8 mouse cellular contexts compared by ENCODE assay signal in the genomic region with DNA sequence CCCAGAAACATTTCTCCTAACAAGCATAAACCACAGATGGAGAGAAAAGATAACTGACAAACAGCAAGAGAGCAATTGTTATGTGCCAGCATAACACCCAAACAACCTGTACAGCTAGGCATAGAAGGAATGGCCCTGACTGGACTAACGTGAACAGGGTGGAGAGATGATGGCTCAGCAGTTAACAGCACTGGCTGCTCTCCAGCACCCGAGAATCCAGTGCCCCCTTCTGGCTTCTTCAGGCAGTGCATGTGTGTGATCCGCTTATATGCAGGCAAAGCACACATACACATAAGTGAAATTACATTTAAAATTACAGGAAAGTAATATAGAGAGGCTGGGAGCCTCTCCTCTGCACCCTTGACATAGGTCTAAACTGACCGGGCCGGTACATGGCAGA. TPM values are rescaled to one million over a fixed set of nuclear protein-coding genes. Genes with fewer than 3 reads are reported as not detected.
DNase-seq lines count a peak whose midpoint lies in the region; ATAC-seq lines count a peak whose summit lies in the region.

No protein-coding gene starts in this region.

- intact Hi-C loops in heart, postnatal 14 days (cut with DNase I): no loop called here
- intact Hi-C loops in heart, postnatal 25 days (cut with DNase I): loop anchor here (5.0 kb wide), 1 partner anchor 78 kb away; no protein-coding TSS in a partner anchor

- H3K36me3 ChIP-seq in neural tube, embryonic 11.5 days (ENCODE audit: control insufficient read depth, insufficient read depth, low read length): no peaks in the 10 kb centered on the region

- H3K4me3 ChIP-seq in neural tube, embryonic 11.5 days (ENCODE audit: low read depth, low read length): no peak overlapping the region

- H3K9me3 ChIP-seq in neural tube, embryonic 11.5 days (ENCODE audit: control insufficient read depth, low read length): no peaks in the 10 kb centered on the region

- ATAC-seq in neural tube, embryonic 11.5 days (ENCODE audit: insufficient read depth, low FRiP score, low TSS enrichment): no peak

- H3K9ac ChIP-seq in neural tube, embryonic 11.5 days (ENCODE audit: low read length): no peak overlapping the region

- peak; percentile 25 to 51 for DNase-seq in heart, postnatal 14 days
- DNase-seq in heart, postnatal 25 days (ENCODE audit: low spot score): no peak
- peak; percentile 69 for DNase-seq in A20 (ENCODE audit: low read depth, low spot score)
- DNase-seq in NIH3T3 (ENCODE audit: low read depth): peak; percentile 58
- DNase-seq in embryo, embryonic 11.5 days (ENCODE audit: low read depth, low spot score): peak; percentile 32
- DNase-seq in layer of hippocampus, postnatal 25 days (ENCODE audit: extremely low spot score in 1 of 2, low spot score in 1 of 2): peak; percentile 29 to 58
- peak; percentile 57 for DNase-seq in neural tube, embryonic 11.5 days (ENCODE audit: low spot score)
- no peak for DNase-seq in frontal cortex, postnatal 25 days (ENCODE audit: low spot score in 2 of 2)

- H3K27ac ChIP-seq in neural tube, embryonic 11.5 days (ENCODE audit: low read depth, low read length): no peak overlapping the region

- no peaks in the 10 kb centered on the region for H3K27me3 ChIP-seq in neural tube, embryonic 11.5 days (ENCODE audit: control insufficient read depth, insufficient read depth, low read length)

- H3K4me2 ChIP-seq in neural tube, embryonic 11.5 days (ENCODE audit: low read depth): no peak overlapping the region

- WGBS in neural tube, embryonic 11.5 days: 58% methylated on average over 5 of the region's 5 CpGs

- H3K4me1 ChIP-seq in neural tube, embryonic 11.5 days (ENCODE audit: control insufficient read depth, insufficient read depth, low read length): no peaks in the 10 kb centered on the region

RNA-seq across cellular contexts. Expression of gene Acad11, which starts 16.2 kb away (rescaled TPM):
- 10 to 100 TPM; 56.5 to 58.4 TPM for total RNA-seq in heart, postnatal 14 days (2021)
- 10 to 100 TPM; 77.8 to 88.2 TPM for total RNA-seq in heart, postnatal 25 days (2021)
- 10 to 100 TPM; 22.1 to 24.3 TPM for total RNA-seq in layer of hippocampus, postnatal 25 days (2021)
- polyA plus RNA-seq in neural tube, embryonic 11.5 days (2014; fragmentation: Nextera tagmentation; extraction: Ambion mirVana): 8.1 and 9.7 TPM in 2 replicates

RNA-seq across cellular contexts. Expression of gene Uba5, which starts 16.4 kb away (rescaled TPM):
- total RNA-seq in heart, postnatal 14 days (2021): 10 to 100 TPM; 18.4 to 20.3 TPM
- total RNA-seq in heart, postnatal 25 days (2021): 10 to 100 TPM; 15.9 to 16.1 TPM
- 10 to 100 TPM; 41.1 to 41.3 TPM for total RNA-seq in layer of hippocampus, postnatal 25 days (2021)
- 64.6 and 65.6 TPM in 2 replicates for polyA plus RNA-seq in neural tube, embryonic 11.5 days (2014; fragmentation: Nextera tagmentation; extraction: Ambion mirVana)

RNA-seq across cellular contexts. Expression of gene Gm28305, which starts 38.9 kb away (rescaled TPM):
- not detected for total RNA-seq in heart, postnatal 14 days (2021)
- not detected for total RNA-seq in heart, postnatal 25 days (2021)
- total RNA-seq in layer of hippocampus, postnatal 25 days (2021): not detected
- polyA plus RNA-seq in neural tube, embryonic 11.5 days (2014; fragmentation: Nextera tagmentation; extraction: Ambion mirVana): not detected in 2 replicates

RNA-seq across cellular contexts. Expression of gene Ackr4, which starts 47.4 kb away (rescaled TPM):
- total RNA-seq in heart, postnatal 14 days (2021): 1 to 10 TPM; 6.4 to 9.1 TPM
- total RNA-seq in heart, postnatal 25 days (2021): 1 to 10 TPM; 4.2 to 4.8 TPM
- total RNA-seq in layer of hippocampus, postnatal 25 days (2021): under 1 TPM in 1 of 2 experiments, not detected in 1; 0.25 TPM
- polyA plus RNA-seq in neural tube, embryonic 11.5 days (2014; fragmentation: Nextera tagmentation; extraction: Ambion mirVana): 0.18 and 0.52 TPM in 2 replicates

Comparison
In these comparisons a context has a peak if more than half of its experiments do, and no peak if none do; other contexts are left out.
1. DNase-seq: peak in heart, postnatal 14 days (2 of 2), A20 (single experiment), NIH3T3 (single experiment), embryo, embryonic 11.5 days (single experiment), layer of hippocampus, postnatal 25 days (2 of 2) and neural tube, embryonic 11.5 days (single experiment); none in heart, postnatal 25 days (single experiment) and frontal cortex, postnatal 25 days (0 of 2).